ENCODE assay signal across 9 mouse cellular contexts in genomic region chr12:69085522-69086179, GRCm38 (mm10).
A peak's percentile ranks its signal among the peaks of the same experiment; 100 is the strongest.
DNase-seq lines count a peak whose midpoint lies in the region; ATAC-seq and TF ChIP-seq lines count a peak whose summit lies in the region.
"Had no signal": no experiment of that assay in that cellular context is flagged by ENCODE, and none has a peak within 500 bp of the region (broad histone marks: within the 10 kb centered on the region; RNA-seq: fewer than 3 reads in every experiment).

No protein-coding gene starts in this region.

- ATAC-seq in lung, embryonic 15.5 days (ENCODE audit: borderline replicate concordance, extremely low read depth, low FRiP score, low TSS enrichment) = no peak
- no peak for ATAC-seq in forebrain, embryonic 12.5 days (ENCODE audit: low FRiP score)
- ATAC-seq in intestine, embryonic 16.5 days = no peak
- ATAC-seq in stomach, embryonic 14.5 days (ENCODE audit: insufficient number of reproducible peaks, insufficient read depth, low FRiP score, low read depth) = 0 out of 2 replicates have a peak, but pooled peaks have one; percentile 56
- no peak for ATAC-seq in megakaryocyte progenitor cell, adult 5-6 weeks (replicated peaks; ENCODE audit: poor library complexity)

- no peaks in the 10 kb centered on the region for H3K27me3 ChIP-seq in lung, embryonic 15.5 days
- H3K27me3 ChIP-seq in forebrain, embryonic 12.5 days = no peaks in the 10 kb centered on the region
- no peaks in the 10 kb centered on the region for H3K27me3 ChIP-seq in intestine, embryonic 16.5 days (replicated peaks; ENCODE audit: control insufficient read depth, insufficient read depth, low read length)
- no peaks in the 10 kb centered on the region for H3K27me3 ChIP-seq in stomach, embryonic 14.5 days (ENCODE audit: control insufficient read depth, insufficient read depth, low read length)

- H3K36me3 ChIP-seq in lung, embryonic 15.5 days = no peaks in the 10 kb centered on the region
- no peaks in the 10 kb centered on the region for H3K36me3 ChIP-seq in forebrain, embryonic 12.5 days (replicated peaks)
- H3K36me3 ChIP-seq in intestine, embryonic 16.5 days (ENCODE audit: control insufficient read depth, insufficient read depth, low read length) = no peaks in the 10 kb centered on the region
- no peaks in the 10 kb centered on the region for H3K36me3 ChIP-seq in stomach, embryonic 14.5 days (ENCODE audit: control insufficient read depth, insufficient read depth, low read length)

- no peak for TF ChIP-seq POLR2A in lung, adult 2 months (IDR thresholded peaks at IDR 0.05; ENCODE audit: borderline replicate concordance, extremely low read depth, low read depth, low read length)

- TF ChIP-seq CTCF in lung, adult 2 months (IDR thresholded peaks at IDR 0.05; ENCODE audit: insufficient read depth, low read length) = no peak

- no peak overlapping the region for H3K4me3 ChIP-seq in lung, embryonic 15.5 days
- H3K4me3 ChIP-seq in lung, adult 2 months (replicated peaks; ENCODE audit: extremely low read depth, low read depth, low read length) = no peak overlapping the region
- no peak overlapping the region for H3K4me3 ChIP-seq in forebrain, embryonic 12.5 days (replicated peaks)
- no peak overlapping the region for H3K4me3 ChIP-seq in intestine, embryonic 16.5 days (ENCODE audit: low read length)
- H3K4me3 ChIP-seq in stomach, embryonic 14.5 days (ENCODE audit: low read depth, low read length) = no peak overlapping the region

- no peaks in the 10 kb centered on the region for H3K9me3 ChIP-seq in lung, embryonic 15.5 days
- H3K9me3 ChIP-seq in forebrain, embryonic 12.5 days = no peaks in the 10 kb centered on the region
- H3K9me3 ChIP-seq in intestine, embryonic 16.5 days (ENCODE audit: control insufficient read depth, low read length) = no peaks in the 10 kb centered on the region
- no peaks in the 10 kb centered on the region for H3K9me3 ChIP-seq in stomach, embryonic 14.5 days (ENCODE audit: control insufficient read depth, low read depth, low read length)

- DNase-seq in lung, adult 2 months = no peak
- DNase-seq in spleen, postnatal 36 days (ENCODE audit: low spot score in 2 of 2) = no peak
- DNase-seq: cerebellum, adult 18-20 months; gastrocnemius, postnatal 25 days had no signal

- H3K4me2 ChIP-seq in lung, embryonic 15.5 days = peak overlapping the region; percentile 27; the same call in 1 of the 2 replicates
- peak overlapping the region; percentile 32 for H3K4me2 ChIP-seq in forebrain, embryonic 12.5 days
- H3K4me2 ChIP-seq in intestine, embryonic 16.5 days (ENCODE audit: low read depth, low read length) = 0 out of 2 replicates have a peak overlapping the region, but pooled peaks have one; percentile 14
- no peak overlapping the region for H3K4me2 ChIP-seq in stomach, embryonic 14.5 days (replicated peaks; ENCODE audit: low read depth, low read length)

- 32% methylated on average over 19 of the region's 19 CpGs for WGBS in lung, embryonic 15.5 days
- WGBS in lung, adult 2 months = 38% methylated on average over 19 of the region's 19 CpGs
- WGBS in forebrain, embryonic 12.5 days = 33% methylated on average over 19 of the region's 19 CpGs
- WGBS in intestine, embryonic 16.5 days = 39% methylated on average over 19 of the region's 19 CpGs
- 31% methylated on average over 19 of the region's 19 CpGs for WGBS in stomach, embryonic 14.5 days

- no peak overlapping the region for H3K27ac ChIP-seq in lung, embryonic 15.5 days
- H3K27ac ChIP-seq in forebrain, embryonic 12.5 days = no peak overlapping the region
- no peak overlapping the region for H3K27ac ChIP-seq in intestine, embryonic 16.5 days (ENCODE audit: low read length)
- no peak overlapping the region for H3K27ac ChIP-seq in stomach, embryonic 14.5 days (ENCODE audit: low read length)

- H3K9ac ChIP-seq in lung, embryonic 15.5 days = no peak overlapping the region
- H3K9ac ChIP-seq in forebrain, embryonic 12.5 days = no peak overlapping the region
- no peak overlapping the region for H3K9ac ChIP-seq in intestine, embryonic 16.5 days (ENCODE audit: low read depth, low read length)
- no peak overlapping the region for H3K9ac ChIP-seq in stomach, embryonic 14.5 days (replicated peaks; ENCODE audit: low read depth, low read length)

- 0 out of 2 replicates have a peak, but pooled peaks cover 3% of the 10 kb centered on the region for H3K4me1 ChIP-seq in lung, embryonic 15.5 days
- no peaks in the 10 kb centered on the region for H3K4me1 ChIP-seq in lung, adult 2 months (ENCODE audit: control insufficient read depth, insufficient read depth, low read length)
- peaks cover 14% of the 10 kb centered on the region for H3K4me1 ChIP-seq in forebrain, embryonic 12.5 days
- H3K4me1 ChIP-seq in intestine, embryonic 16.5 days (ENCODE audit: control insufficient read depth, insufficient read depth, low read length) = 0 out of 2 replicates have a peak, but pooled peaks cover 3% of the 10 kb centered on the region
- no peaks in the 10 kb centered on the region for H3K4me1 ChIP-seq in stomach, embryonic 14.5 days (ENCODE audit: control insufficient read depth, insufficient read depth, low read length)
